Mouse (Mus musculus) stomach, adult 2 months (tissue): Measurements from ENCODE around the gene Gpc4. TPM values are rescaled to one million over a fixed set of nuclear protein-coding genes. Genes with fewer than 3 reads are reported as not detected.

Experiments used
- polyA plus RNA-seq: library from polyadenylated mRNA; depleted of rRNA; stranded (reverse); fragments of >200 nt; gene quantifications from 2 replicates; pipeline ENCODE4 v1.2.3, GENCODE M21; 2012; rRNA removed

Gpc4 gene
- 5.1 and 6.4 TPM in 2 replicates for polyA plus RNA-seq

DNA sequence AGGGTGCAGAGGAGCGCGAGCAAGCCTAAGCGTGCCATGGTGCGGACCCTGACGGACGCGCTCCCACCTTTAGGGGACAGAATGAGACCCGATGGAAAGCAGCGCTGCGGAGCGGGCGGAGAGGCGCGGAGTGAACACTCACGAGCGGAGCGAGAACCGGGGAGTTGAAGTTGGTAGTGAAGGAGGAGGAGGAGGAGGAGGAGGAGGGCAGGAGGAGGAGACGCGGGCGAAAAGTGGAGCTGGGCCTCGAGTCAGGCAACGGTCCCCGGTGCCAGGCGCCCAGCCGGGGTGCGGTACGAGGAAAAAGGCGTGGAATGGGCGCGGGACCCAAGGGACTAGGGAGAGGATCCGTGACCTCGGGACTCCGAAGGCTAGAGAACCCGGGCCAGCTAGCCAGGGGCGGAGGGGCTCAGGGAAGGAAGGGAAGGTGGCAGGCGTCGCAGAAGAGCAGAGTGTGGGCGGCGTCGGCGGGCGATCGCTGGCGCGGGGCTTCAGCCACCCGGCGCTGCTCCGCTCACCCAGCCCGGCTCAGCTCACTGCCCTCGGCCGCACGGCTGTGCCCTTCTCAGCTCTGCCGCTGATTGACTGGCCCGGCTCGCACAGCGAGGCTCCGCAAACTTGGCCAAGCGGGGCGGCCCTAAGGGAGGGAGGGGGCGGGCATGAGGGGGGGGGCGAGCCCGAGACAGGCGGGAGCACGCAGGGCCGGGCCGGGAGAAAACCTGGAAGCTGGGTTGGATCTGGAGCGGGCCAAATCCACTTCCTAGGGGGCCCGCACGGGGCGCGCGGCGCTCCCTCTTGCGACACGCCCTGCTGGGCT is at the start of gene Gpc4:
Gpc4 (minus strand) TSS at position 515 of the 817 bp plus-strand sequence.

Other genes starting within 250 kb of the Gpc4 start
- gene 1700080O16Rik, start 192.5 kb downstream of the Gpc4 start, polyA plus RNA-seq = not detected in 2 replicates